Mouse (Mus musculus): ENCODE measurements around the gene Nxn.

Gene Nxn

GRCm38 (mm10) chr11:76292831-76293230, 106.1 kb downstream of the Nxn start:
- no peak for DNase-seq

GRCm38 (mm10) chr11:76292398-76292797, 106.5 kb downstream of the Nxn start:
- no peak for DNase-seq

- DNase-seq, result no peak
These were observed 107.0 kb downstream of the Nxn start for GRCm38 (mm10) chr11:76291960-76292359.

- peak; percentile 94 for DNase-seq
These were observed 108.6 kb downstream of the Nxn start for GRCm38 (mm10) chr11:76290367-76290766.

GRCm38 (mm10) chr11:76288645-76289044, 110.3 kb downstream of the Nxn start:
- DNase-seq, result no peak

- no peak for DNase-seq
These were observed 111.6 kb downstream of the Nxn start for GRCm38 (mm10) chr11:76287301-76287700.

- no peak for DNase-seq
These were observed 112.3 kb downstream of the Nxn start for GRCm38 (mm10) chr11:76286534-76287126.

GRCm38 (mm10) chr11:76285431-76286075, 113.4 kb downstream of the Nxn start:
- DNase-seq, result no peak

- no peak for DNase-seq
These were observed 115.1 kb downstream of the Nxn start for GRCm38 (mm10) chr11:76283841-76284240.

GRCm38 (mm10) chr11:76279971-76280370, 119.0 kb downstream of the Nxn start:
- DNase-seq, result no peak

- no peak for DNase-seq
These were observed 119.7 kb downstream of the Nxn start for GRCm38 (mm10) chr11:76278960-76279852.

- peak; percentile 76 for DNase-seq
These were observed 126.5 kb downstream of the Nxn start for GRCm38 (mm10) chr11:76272440-76272839.

- no peak for DNase-seq
These were observed 130.3 kb downstream of the Nxn start for GRCm38 (mm10) chr11:76268521-76269065.

GRCm38 (mm10) chr11:76268001-76268459, 130.9 kb downstream of the Nxn start:
- DNase-seq, result no peak

GRCm38 (mm10) chr11:76267550-76267949, 131.4 kb downstream of the Nxn start:
- DNase-seq, result no peak

GRCm38 (mm10) chr11:76262611-76263351, 136.2 kb downstream of the Nxn start:
- no peak for DNase-seq

GRCm38 (mm10) chr11:76261224-76261623, 137.7 kb downstream of the Nxn start:
- no peak for DNase-seq

- DNase-seq, result no peak
These were observed 138.5 kb downstream of the Nxn start for GRCm38 (mm10) chr11:76260208-76261050.

- no peak for DNase-seq
These were observed 140.4 kb downstream of the Nxn start for GRCm38 (mm10) chr11:76258511-76258910.

GRCm38 (mm10) chr11:76257386-76257785, 141.6 kb downstream of the Nxn start:
- DNase-seq, result no peak

- DNase-seq, result no peak
These were observed 142.8 kb downstream of the Nxn start for GRCm38 (mm10) chr11:76256129-76256528.
